Mouse (Mus musculus) heart, embryonic 14.5 days (tissue): Measurements from ENCODE around the gene Prrc2a. TPM values are rescaled to one million over a fixed set of nuclear protein-coding genes. Genes with fewer than 3 reads are reported as not detected.
A peak's percentile ranks its signal among the peaks of the same experiment; 100 is the strongest.

Experiments
- ATAC-seq: fragments of 200-750 bp; cut with Nextera tagmentation; 2 replicates; pipeline ENCODE4 v1.8.0; 2017; ENCODE audit warnings: low read depth, moderate TSS enrichment; ENCODE audit not compliant: insufficient number of reproducible peaks, insufficient read depth, low FRiP score
- H3K27ac ChIP-seq, 2 experiments: fragments of 200-500 bp in 1 of 2; fragments of 300-500 bp in 1 of 2; sonication (generic) in 1 of 2; replicated peaks in 1 of 2; 2 replicates each; pipeline ENCODE4 v1.5.1; 2012 to 2014; ENCODE audit warnings: low read depth in 2 of 2, low read length in 2 of 2, control low read depth in 1 of 2, mild to moderate bottlenecking in 1 of 2, mixed read lengths in 1 of 2; ENCODE audit not compliant: control insufficient read depth in 1 of 2, insufficient read depth in 1 of 2
- H3K27me3 ChIP-seq: fragments of 300-500 bp; sonication (generic); 2 replicates; pipeline ENCODE4 v1.6.1; 2014; ENCODE audit warnings: mild to moderate bottlenecking, low read length, control low read depth; ENCODE audit not compliant: control insufficient read depth, insufficient read depth
- H3K36me3 ChIP-seq: fragments of 300-500 bp; sonication (generic); 2 replicates; pipeline ENCODE4 v1.6.1; 2014; ENCODE audit warnings: mild to moderate bottlenecking, control low read depth, low read length, mixed read lengths; ENCODE audit not compliant: control insufficient read depth, insufficient read depth
- H3K4me1 ChIP-seq, 2 experiments: fragments of 200-500 bp in 1 of 2; fragments of 300-500 bp in 1 of 2; sonication (generic) in 1 of 2; 2 replicates each; pipeline ENCODE4 v1.6.1; 2012 to 2014; ENCODE audit warnings: low read length in 2 of 2, control low read depth in 1 of 2, mixed read lengths in 1 of 2; ENCODE audit not compliant: control insufficient read depth in 2 of 2, insufficient read depth in 2 of 2
- H3K4me2 ChIP-seq: fragments of 300-500 bp; sonication (generic); 2 replicates; pipeline ENCODE4 v1.6.1; 2014; ENCODE audit warnings: mild to moderate bottlenecking, low read length
- H3K4me3 ChIP-seq, 2 experiments: fragments of 200-500 bp in 1 of 2; fragments of 300-500 bp in 1 of 2; sonication (generic) in 1 of 2; 2 replicates each; pipeline ENCODE4 v1.5.1; 2012 to 2014; ENCODE audit warnings: low read length in 2 of 2, mild to moderate bottlenecking in 2 of 2, control low read depth in 1 of 2, low read depth in 1 of 2, moderate library complexity in 1 of 2; ENCODE audit not compliant: control insufficient read depth in 1 of 2, insufficient read depth in 1 of 2
- H3K9ac ChIP-seq: fragments of 300-500 bp; sonication (generic); 2 replicates; pipeline ENCODE4 v1.6.1; 2014; ENCODE audit warnings: mild to moderate bottlenecking, low read length
- H3K9me3 ChIP-seq: fragments of 300-500 bp; sonication (generic); 2 replicates; pipeline ENCODE4 v1.6.1; 2016; ENCODE audit warnings: low read length, control low read depth; ENCODE audit not compliant: control insufficient read depth
- WGBS: fragments of 180-500 bp; shearing (Covaris S2); extraction: QIAGEN DNeasy Blood & Tissue Kit; methylation state at CpG from one replicate; pipeline ENCODE4 v1.1.7; 2014; 5-methylcytosine and 5-hydroxymethylcytosine counted together
- polyA plus RNA-seq: library from polyadenylated mRNA; unstranded; fragments of >200 nt; fragmentation: Nextera tagmentation; extraction: Ambion mirVana; gene quantifications from 2 replicates; pipeline ENCODE4 v1.2.1, GENCODE M21; 2014

Gene Prrc2a
- polyA plus RNA-seq, 1 experiment from 2014 or later = 138 TPM

DNA sequence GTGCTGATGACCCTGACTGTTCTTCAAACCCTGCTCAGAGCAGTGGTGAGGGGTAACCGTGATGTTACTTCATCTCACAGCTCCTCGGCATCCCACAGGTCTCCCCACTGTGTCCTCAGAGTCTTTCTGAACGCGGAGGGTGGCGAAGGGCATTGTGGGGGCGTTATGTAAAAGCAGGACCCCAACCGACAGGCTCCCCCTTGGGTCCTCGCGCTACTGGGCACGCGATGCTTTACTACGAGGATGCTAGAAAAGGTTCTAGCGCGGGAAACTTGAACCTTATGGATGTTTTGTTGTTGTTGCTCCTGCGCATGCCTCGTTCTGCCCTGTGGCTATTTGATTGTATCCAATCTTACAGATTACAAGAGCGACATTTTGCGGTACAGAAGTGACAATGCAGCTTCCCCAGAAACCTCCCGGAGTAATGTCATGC is 42.8 kb downstream of the Prrc2a start, which contains the start of gene Csnk2b:
Csnk2b (minus strand) TSS at position 183 of the 433 bp plus-strand sequence.
- H3K36me3 ChIP-seq = peaks cover 47% of the 10 kb centered on the region
- no peak for ATAC-seq
- under 1% methylated on average over 19 of the region's 19 CpGs for WGBS
- peak within 1 kb of the TSS; percentile 80 to 83 for H3K27ac ChIP-seq
- peak within 1 kb of the TSS; percentile 98 for H3K9ac ChIP-seq
- H3K9me3 ChIP-seq = no peaks in the 10 kb centered on the region
- H3K4me2 ChIP-seq = peak within 1 kb of the TSS; percentile 96
- peaks cover 4 to 23% of the 10 kb centered on the region in 2 experiments for H3K4me1 ChIP-seq
- H3K4me3 ChIP-seq = peak within 1 kb of the TSS; percentile 77 to 94
- H3K27me3 ChIP-seq = no peaks in the 10 kb centered on the region

DNA sequence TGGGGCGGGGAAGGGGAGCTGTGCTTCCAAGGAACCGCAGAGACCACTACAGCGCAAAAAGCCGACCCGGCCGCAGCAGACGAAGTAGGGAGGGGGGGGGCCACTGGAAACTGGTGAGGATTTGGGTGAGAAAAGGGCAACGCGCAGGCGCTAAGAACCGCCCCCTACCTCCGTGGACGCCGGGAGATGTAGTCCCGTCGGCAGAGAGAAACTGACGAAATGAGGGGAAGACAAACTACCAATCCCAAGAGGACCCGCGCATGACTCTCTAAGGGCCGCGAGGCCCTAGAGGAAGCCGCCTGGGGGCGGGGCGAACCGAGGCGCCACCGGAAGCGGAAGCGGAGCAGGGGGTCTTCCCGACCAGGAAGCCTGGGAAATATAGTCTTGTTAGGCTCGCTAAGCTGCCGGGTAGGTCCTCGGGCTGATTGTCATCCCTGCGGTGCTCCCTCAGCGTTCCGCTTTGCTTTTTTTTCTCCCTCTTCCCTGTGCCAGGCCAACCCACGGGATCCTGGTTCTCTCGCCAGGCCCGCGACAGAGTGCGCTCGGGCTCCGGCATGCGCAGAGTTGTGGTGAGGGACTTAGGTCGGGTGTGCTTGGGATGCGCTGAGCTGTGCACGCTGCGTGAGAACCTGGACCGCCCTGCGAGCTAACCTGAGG is 43.4 kb downstream of the Prrc2a start, which contains the start of gene Gpank1:
Gpank1 (plus strand) TSS at position 313 of the 657 bp plus-strand sequence.
- Histone ChIP-seq H3K4me3 (peak within 1 kb of the TSS; percentile 77 to 94), H3K4me1 (peaks cover 4 to 23% of the 10 kb centered on the region in 2 experiments), H3K9ac (peak within 1 kb of the TSS; percentile 98), H3K27ac (peak within 1 kb of the TSS; percentile 80 to 83), H3K36me3 (peaks cover 54% of the 10 kb centered on the region), H3K27me3 (no peaks in the 10 kb centered on the region), H3K9me3 (no peaks in the 10 kb centered on the region), H3K4me2 (peak within 1 kb of the TSS; percentile 96)
- under 1% methylated on average over 48 of the region's 50 CpGs for WGBS
- peak; percentile 92 for ATAC-seq

DNA sequence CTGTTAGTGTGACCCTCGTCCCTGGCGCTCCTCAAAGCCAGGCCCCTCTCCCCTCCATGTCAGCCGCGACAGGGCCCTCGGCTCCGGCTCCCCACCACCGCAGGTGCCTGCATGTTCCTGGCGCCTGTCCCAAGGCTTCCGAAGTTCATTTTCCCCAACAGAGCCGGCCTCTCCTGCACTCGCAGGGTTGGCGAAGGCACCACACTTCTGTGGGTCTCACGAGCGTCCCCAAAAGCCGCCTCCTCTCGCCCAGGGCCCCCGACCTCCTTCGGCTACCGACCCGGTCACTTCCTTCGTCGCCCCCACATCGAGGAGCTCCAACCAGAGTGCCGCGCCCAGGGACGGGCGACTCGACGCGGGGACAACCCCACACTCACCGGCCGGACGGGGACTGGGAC is 44.0 kb downstream of the Prrc2a start:
- peak overlapping the region; percentile 30 to 57; a peak in 3 of 4 replicates for H3K27ac ChIP-seq
- H3K4me3 ChIP-seq = peak overlapping the region; percentile 77 to 94
- no peaks in the 10 kb centered on the region for H3K9me3 ChIP-seq
- H3K9ac ChIP-seq = peak overlapping the region; percentile 98
- ATAC-seq = no peak
- no peaks in the 10 kb centered on the region for H3K27me3 ChIP-seq
- H3K4me2 ChIP-seq = peak overlapping the region; percentile 96
- H3K4me1 ChIP-seq = peaks cover 4 to 23% of the 10 kb centered on the region in 2 experiments
- under 1% methylated on average over 33 of the region's 33 CpGs for WGBS
- H3K36me3 ChIP-seq = peaks cover 59% of the 10 kb centered on the region

DNA sequence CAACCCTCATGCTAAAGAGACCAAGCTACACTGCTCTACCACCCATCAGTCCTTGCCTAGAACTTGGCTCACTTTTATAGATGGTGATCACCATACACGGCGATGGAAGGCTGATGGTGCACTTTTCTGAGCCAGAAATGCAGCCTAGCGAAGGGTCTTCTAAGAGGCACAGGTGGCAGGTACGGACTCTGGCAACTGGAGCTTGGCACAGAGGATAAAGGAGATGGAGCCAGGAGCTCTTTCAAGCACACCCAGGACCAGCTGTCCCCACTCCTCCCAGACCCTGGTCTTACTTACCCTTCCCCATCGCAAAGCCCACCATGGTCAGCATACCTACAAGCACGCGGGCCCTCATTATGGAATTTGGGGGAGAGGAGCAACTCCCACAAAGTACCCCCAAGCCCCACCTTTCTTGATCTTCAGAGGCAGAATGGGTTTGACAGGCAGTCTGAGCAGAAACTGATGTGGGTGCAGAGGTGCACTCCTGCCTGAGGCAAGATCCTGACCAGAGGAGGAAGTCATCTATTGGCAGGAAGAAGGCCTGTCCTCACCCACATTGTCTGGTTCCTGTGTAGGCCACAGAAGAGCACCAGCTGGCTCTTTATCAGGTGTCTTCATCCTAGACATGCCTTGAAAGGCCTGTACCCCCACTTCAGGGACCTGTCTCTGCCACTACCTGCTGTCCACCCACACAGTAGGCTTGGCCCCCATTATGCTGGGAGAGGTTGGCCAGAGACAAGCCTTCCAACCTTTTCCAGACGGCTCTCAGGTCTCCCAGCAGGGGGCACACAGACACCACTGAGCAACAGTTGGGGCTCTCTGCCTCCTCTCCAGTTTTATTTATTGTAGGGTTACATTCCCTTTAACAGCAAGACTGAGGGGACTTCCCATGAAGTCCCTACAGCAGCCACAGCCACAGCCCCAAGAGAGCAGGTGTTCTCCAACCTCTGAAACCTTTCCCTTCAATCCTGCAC is 49.4 kb downstream of the Prrc2a start, which contains the start of gene Ly6g5b:
Ly6g5b (minus strand) TSS at position 383 of the 974 bp plus-strand sequence.
- ATAC-seq = no peak
- no peaks in the 10 kb centered on the region for H3K27me3 ChIP-seq
- H3K4me3 ChIP-seq = no peak within 1 kb of the TSS
- H3K4me1 ChIP-seq = peaks cover 2 to 7% of the 10 kb centered on the region in 2 experiments; a peak in 2 of 4 replicates
- no peak within 1 kb of the TSS for H3K9ac ChIP-seq
- H3K4me2 ChIP-seq = no peak within 1 kb of the TSS
- 80% methylated on average over 8 of the region's 8 CpGs for WGBS
- no peaks in the 10 kb centered on the region for H3K9me3 ChIP-seq
- no peak within 1 kb of the TSS for H3K27ac ChIP-seq
- H3K36me3 ChIP-seq = peaks cover 60% of the 10 kb centered on the region

DNA sequence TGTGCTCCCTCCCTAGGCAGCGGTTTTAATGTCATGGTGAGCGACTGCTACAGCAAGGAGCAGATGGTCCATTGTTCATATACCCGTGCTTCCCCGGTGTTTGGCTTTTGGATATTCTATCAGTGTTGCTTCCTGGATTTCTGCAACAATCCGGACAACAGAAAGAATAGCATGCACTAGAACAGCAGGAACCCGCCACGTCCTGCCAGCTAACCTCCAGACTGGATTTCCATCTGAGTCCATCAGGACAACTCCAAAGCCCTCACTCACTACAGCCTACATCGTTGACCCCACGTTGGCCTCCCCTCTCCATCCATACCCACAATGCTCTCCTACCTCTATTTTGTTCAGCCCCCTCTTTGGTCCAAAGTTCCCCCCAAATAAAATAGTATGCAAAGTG is 52.9 kb downstream of the Prrc2a start:
- no peak overlapping the region for H3K4me3 ChIP-seq
- ATAC-seq = no peak
- H3K36me3 ChIP-seq = peaks cover 30% of the 10 kb centered on the region
- no peaks in the 10 kb centered on the region for H3K27me3 ChIP-seq
- H3K9ac ChIP-seq = 0 out of 2 replicates have a peak overlapping the region, but pooled peaks have one; percentile 41
- 59% methylated on average over 9 of the region's 9 CpGs for WGBS
- peak overlapping the region; percentile 31; the same call in 1 of the 2 replicates for H3K4me2 ChIP-seq
- H3K27ac ChIP-seq = peak overlapping the region; percentile 61 to 65; a peak in 2 of 4 replicates
- H3K9me3 ChIP-seq = no peaks in the 10 kb centered on the region
- no peaks in the 10 kb centered on the region for H3K4me1 ChIP-seq

DNA sequence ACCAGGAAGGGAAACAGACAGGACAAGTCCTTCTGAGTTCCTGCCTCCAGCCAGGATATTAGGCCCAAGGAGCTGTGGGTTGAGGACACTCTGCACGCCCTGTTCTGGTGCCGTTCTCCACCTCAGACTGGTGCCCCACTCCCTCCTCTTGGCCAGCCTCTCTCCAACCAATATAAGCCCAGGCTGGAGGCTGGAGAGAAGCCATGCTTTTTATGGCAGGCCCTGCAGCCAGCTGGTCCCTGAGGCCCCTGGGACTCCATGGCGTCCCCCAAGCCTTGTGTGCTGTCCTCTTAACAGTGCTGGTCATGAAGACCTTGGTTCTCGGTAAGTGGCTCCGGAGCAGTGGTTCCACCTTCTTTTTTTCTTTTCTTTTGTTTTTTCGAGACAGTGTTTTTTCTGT is 56.6 kb downstream of the Prrc2a start, which contains the start of gene Ly6g5c:
Ly6g5c (plus strand) TSS at position 183 of the 400 bp plus-strand sequence.
- no peaks in the 10 kb centered on the region for H3K27me3 ChIP-seq
- no peaks in the 10 kb centered on the region for H3K9me3 ChIP-seq
- no peak within 1 kb of the TSS for H3K4me3 ChIP-seq
- H3K36me3 ChIP-seq = peaks cover 16% of the 10 kb centered on the region
- no peak within 1 kb of the TSS for H3K4me2 ChIP-seq
- WGBS = 82% methylated on average over 6 of the region's 6 CpGs
- H3K27ac ChIP-seq = no peak within 1 kb of the TSS
- no peak within 1 kb of the TSS for H3K9ac ChIP-seq
- H3K4me1 ChIP-seq = peaks cover 5% of the 10 kb centered on the region in 2 experiments; a peak in 3 of 4 replicates
- ATAC-seq = no peak

DNA sequence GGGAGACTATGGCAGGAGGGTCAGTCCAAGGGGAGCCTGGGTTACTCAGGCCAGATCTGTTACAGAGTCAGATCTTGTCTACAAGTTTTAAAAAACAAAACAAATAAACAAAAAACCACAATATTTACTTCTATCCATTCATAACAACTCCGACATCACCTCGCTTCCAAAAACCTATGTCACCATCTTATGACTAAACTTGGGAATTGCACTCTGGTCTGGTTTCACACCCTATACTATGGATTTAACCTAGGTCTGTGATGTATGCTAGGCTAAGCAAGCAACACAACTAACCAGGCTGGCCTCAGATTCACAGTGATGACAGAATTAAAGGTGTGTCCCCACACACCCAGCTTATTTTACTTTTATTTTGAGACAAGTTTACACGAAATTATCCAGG is 58.2 kb downstream of the Prrc2a start:
- no peak for ATAC-seq
- 68% methylated on average over 3 of the region's 3 CpGs for WGBS

More for the DNA sequence above, 58.2 kb downstream of the Prrc2a start:
- Histone ChIP-seq H3K9me3 (no peaks in the 10 kb centered on the region), H3K27me3 (no peaks in the 10 kb centered on the region), H3K9ac (no peak overlapping the region), H3K4me2 (no peak overlapping the region), H3K4me1 (peaks cover 7 to 12% of the 10 kb centered on the region in 2 experiments; a peak in 3 of 4 replicates), H3K36me3 (peaks cover 31% of the 10 kb centered on the region), H3K27ac (no peak overlapping the region), H3K4me3 (no peak overlapping the region)
